Mouse (Mus musculus) liver, embryonic 15.5 days (tissue): ENCODE measurements at regions not wholly inside any gene's neighbourhood (a gene's known extent, or its start where the extent isn't known, plus 50 kb on each side); places are given as distances from the start of the nearest gene placed in this dataset.

ENCODE experiments used
- ATAC-seq: fragments of 200-750 bp; cut with Nextera tagmentation; 2 replicates; pipeline ENCODE4 v1.8.0; 2017; ENCODE audit warnings: moderate number of reproducible peaks, mild to moderate bottlenecking, moderate library complexity; ENCODE audit not compliant: insufficient read depth
- H3K27ac ChIP-seq: fragments of 300-500 bp; sonication (generic); replicated peaks from 2 replicates; pipeline ENCODE4 v1.5.1; 2015; ENCODE audit warnings: mild to moderate bottlenecking, inconsistent platforms
- H3K27me3 ChIP-seq: fragments of 300-500 bp; sonication (generic); 2 replicates; pipeline ENCODE4 v1.6.1; 2015; ENCODE audit warnings: mild to moderate bottlenecking, inconsistent platforms
- H3K36me3 ChIP-seq: fragments of 300-500 bp; sonication (generic); replicated peaks from 2 replicates; pipeline ENCODE4 v1.6.1; 2015; ENCODE audit warnings: moderate library complexity, mild to moderate bottlenecking, inconsistent platforms
- H3K4me1 ChIP-seq: fragments of 300-500 bp; sonication (generic); replicated peaks from 2 replicates; pipeline ENCODE4 v1.6.1; 2015; ENCODE audit warnings: inconsistent platforms
- H3K4me2 ChIP-seq: fragments of 300-500 bp; sonication (generic); 2 replicates; pipeline ENCODE4 v1.6.1; 2015; ENCODE audit warnings: moderate library complexity, mild to moderate bottlenecking, inconsistent platforms
- H3K4me3 ChIP-seq: fragments of 300-500 bp; sonication (generic); replicated peaks from 2 replicates; pipeline ENCODE4 v1.5.1; 2015; ENCODE audit warnings: mild to moderate bottlenecking, inconsistent platforms
- H3K9ac ChIP-seq: fragments of 300-500 bp; sonication (generic); 2 replicates; pipeline ENCODE4 v1.6.1; 2015; ENCODE audit warnings: moderate library complexity, mild to moderate bottlenecking, inconsistent platforms
- H3K9me3 ChIP-seq: fragments of 300-500 bp; sonication (generic); replicated peaks from 2 replicates; pipeline ENCODE4 v1.6.1; 2016; ENCODE audit warnings: inconsistent platforms
- WGBS: fragments of 180-500 bp; shearing (Covaris S2); methylation state at CpG from one replicate; pipeline ENCODE4 v1.1.7; 2015; ENCODE audit warnings: mixed read lengths; ENCODE audit not compliant: insufficient replicate concordance; 5-methylcytosine and 5-hydroxymethylcytosine counted together

DNA sequence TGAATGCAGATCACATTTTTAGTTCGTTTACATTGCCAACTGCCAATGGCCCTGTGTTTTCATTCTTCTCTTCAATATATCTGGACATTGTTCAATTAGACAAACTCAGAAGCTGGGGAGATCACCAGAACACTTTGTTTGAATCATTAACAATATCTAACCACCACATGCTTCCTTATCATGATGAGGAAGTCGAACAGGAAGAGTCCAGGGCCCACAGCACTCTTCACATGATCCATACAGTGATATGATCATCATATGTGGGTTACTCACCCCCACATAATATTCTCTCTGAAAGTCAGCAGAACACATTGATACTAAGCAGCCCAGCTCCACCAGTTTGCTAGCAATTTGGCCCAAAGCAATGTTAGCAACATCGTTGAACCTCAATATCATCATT, 71.0 kb upstream of the Kit start:
- H3K4me2 ChIP-seq, result no peak overlapping the region
- no peak for ATAC-seq
- no peaks in the 10 kb centered on the region for H3K9me3 ChIP-seq
- H3K9ac ChIP-seq, result no peak overlapping the region
- no peaks in the 10 kb centered on the region for H3K27me3 ChIP-seq
- no peak overlapping the region for H3K27ac ChIP-seq
- H3K4me3 ChIP-seq, result no peak overlapping the region
- no peaks in the 10 kb centered on the region for H3K4me1 ChIP-seq
- WGBS, result 49% methylated on average over 3 of the region's 3 CpGs
- H3K36me3 ChIP-seq, result no peaks in the 10 kb centered on the region

DNA sequence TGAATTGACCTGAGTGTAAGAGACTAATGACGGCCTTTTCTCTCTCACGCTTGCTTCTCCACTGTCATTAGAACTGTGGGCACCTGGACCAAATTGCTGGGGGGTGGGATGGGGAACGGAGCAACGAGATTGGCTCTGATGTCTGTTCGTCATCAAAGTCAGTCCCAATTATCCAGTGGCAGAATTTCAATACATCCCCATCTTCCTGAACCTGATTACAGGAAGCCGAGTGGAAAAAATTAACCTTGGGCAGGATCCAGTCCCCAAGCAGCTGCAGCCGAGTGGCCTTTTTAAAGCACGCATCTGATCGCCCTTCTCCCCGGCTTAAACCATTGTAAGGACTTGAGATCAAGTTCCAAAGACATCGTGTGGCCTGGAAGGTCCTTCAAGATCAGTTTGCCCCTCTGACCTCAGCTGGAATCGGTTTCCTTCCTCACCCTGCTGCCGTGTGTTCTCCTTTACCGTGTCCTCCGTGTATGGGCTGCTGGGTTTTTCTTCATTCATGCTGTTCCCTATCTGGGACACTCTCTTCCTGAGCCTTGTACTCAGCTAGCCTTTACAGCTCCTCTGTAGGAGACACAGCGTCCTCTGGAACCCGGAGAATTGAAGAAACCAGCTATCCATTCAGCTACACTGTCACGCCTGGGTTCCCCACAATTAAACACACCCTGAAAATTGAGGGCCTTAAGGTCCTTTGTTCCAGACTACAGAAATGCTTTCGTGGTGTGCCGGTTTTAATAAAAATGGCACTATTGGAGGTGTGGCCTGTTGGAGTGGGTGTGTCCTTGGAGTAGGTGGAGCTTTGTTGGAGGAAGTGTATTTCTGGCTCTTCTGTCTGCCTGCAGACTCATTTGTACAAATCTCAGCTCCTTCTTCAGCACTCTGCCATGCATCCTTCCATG, 61.9 kb upstream of the Kit start:
- H3K27me3 ChIP-seq, result no peaks in the 10 kb centered on the region
- H3K4me1 ChIP-seq, result no peaks in the 10 kb centered on the region
- no peaks in the 10 kb centered on the region for H3K36me3 ChIP-seq
- no peak overlapping the region for H3K27ac ChIP-seq
- no peak overlapping the region for H3K4me2 ChIP-seq
- no peak for ATAC-seq
- no peaks in the 10 kb centered on the region for H3K9me3 ChIP-seq
- WGBS, result 71% methylated on average over 20 of the region's 20 CpGs
- H3K4me3 ChIP-seq, result no peak overlapping the region
- no peak overlapping the region for H3K9ac ChIP-seq

DNA sequence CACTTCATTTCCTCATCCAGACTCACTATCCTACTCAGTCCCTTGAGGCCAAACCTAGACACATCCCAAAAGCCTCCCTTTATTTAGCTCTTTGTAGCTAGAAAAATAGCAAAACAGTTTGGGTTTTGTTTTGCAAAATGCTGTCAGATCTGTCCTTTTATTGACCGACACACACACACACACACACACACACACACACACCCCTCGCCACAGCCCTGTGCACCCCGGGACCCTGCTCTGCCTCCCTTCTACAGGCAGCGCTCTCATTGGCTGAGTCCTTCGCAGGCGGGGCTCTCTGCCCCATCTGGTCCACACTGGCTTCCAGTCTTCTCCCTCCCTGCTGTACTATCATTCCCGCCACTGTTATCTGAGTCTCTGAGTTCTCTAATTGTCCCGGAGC, 56.5 kb upstream of the Kit start:
- Histone ChIP-seq H3K27me3 (no peaks in the 10 kb centered on the region), H3K4me1 (peaks cover 2% of the 10 kb centered on the region), H3K4me2 (no peak overlapping the region), H3K4me3 (no peak overlapping the region), H3K27ac (no peak overlapping the region), H3K9me3 (no peaks in the 10 kb centered on the region), H3K36me3 (no peaks in the 10 kb centered on the region), H3K9ac (no peak overlapping the region)
- 68% methylated on average over 8 of the region's 8 CpGs for WGBS
- ATAC-seq, result no peak

DNA sequence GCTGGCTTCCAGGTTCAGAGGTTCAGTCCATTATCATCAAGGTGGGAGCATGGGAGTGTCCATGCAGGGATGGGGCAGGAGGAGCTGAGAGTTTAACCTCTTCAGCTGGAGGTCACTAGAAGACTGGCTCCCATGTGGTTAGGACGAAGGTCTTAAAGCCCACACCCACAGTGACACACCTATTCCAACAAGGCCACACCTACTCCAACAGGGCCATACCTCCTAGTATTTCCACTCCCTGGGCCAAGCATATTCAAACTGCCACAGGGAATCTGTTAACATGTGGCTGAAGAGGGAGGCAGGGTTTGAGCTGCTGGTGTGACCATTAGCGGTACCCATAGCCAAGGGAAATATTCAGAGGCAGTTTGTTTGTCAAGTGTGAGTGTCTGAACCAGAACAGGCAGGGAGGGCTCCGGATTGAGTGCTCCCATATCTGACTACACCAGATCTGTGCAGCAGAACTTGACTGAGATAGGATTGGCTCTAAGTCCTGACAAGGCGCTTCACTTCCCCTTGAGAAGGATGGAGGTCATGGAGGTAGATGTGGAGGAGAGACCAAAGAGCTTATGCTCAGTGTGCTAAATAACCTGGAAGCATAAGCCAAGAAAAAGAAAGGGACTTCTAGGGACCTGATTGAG, 51.6 kb upstream of the Kit start:
- no peak overlapping the region for H3K4me3 ChIP-seq

More for the DNA sequence above, 51.6 kb upstream of the Kit start:
- 41% methylated on average over 4 of the region's 4 CpGs for WGBS
- Histone ChIP-seq H3K36me3 (no peaks in the 10 kb centered on the region), H3K27ac (no peak overlapping the region), H3K4me1 (peaks cover 4% of the 10 kb centered on the region), H3K27me3 (no peaks in the 10 kb centered on the region), H3K9me3 (no peaks in the 10 kb centered on the region), H3K4me2 (no peak overlapping the region), H3K9ac (no peak overlapping the region)
- no peak for ATAC-seq
